Mouse (Mus musculus): ENCODE results near the gene Pogk. TPM values are rescaled to one million over a fixed set of nuclear protein-coding genes. Genes with fewer than 3 reads are reported as not detected.

Pogk gene
- total and polyA plus RNA-seq, 3 experiments = 4.9 to 10.4 (median 7.3) TPM

DNA sequence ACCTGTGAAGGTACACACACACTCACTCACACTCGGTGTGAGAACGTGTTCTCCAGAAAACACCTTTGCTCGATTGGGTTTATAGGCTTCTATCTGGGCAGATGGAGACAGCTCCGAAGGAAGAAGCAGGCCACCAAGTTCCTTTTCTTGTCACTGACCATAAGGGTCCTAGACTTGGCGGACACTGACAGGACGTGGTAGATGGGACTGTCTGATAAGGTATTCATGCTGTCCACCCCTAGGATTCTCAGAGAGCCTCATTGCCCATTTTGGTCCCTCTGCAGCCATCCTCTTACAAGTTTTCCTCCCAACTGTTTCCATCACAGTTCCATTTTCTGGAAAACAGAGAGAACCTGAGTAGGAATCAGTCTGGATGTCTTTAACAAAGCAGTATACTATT is 13.3 kb downstream of the Pogk start:
- in situ Hi-C loops (cut with MboI; ENCODE audit: low pct_ligation_motif_present, low pct_unique_long_range_greater_than_20kb, low sequenced_read_pairs) = loop anchor here (25.0 kb wide), 2 partner anchors 409 to 584 kb away; no protein-coding TSS in a partner anchor
- H3K4me2 ChIP-seq (ENCODE audit: insufficient read depth, low read depth, poor library complexity, severe bottlenecking) = no peak overlapping the region
- no peaks in the 10 kb centered on the region; the same call in 1 of the 2 replicates for H3K79me2 ChIP-seq (replicated peaks; ENCODE audit: control insufficient read depth, extremely low read depth, insufficient read depth, poor library complexity, severe bottlenecking)
- DNase-seq (ENCODE audit: extremely low read depth) = no peak
- H3K27me3 ChIP-seq (replicated peaks) = no peaks in the 10 kb centered on the region
- H3K4me1 ChIP-seq (ENCODE audit: control insufficient read depth in 1 of 2, insufficient read depth in 2 of 2) = no peaks in the 10 kb centered on the region
- no peaks in the 10 kb centered on the region for H3K9me3 ChIP-seq (replicated peaks; ENCODE audit: low read length)
- dilution Hi-C loops (cut with MboI; ENCODE audit: extremely low pct_ligation_motif_present, extremely low pct_unique_long_range_greater_than_20kb, low sequenced_read_pairs) = no loop called here
- no peak overlapping the region for H3K9ac ChIP-seq (ENCODE audit: insufficient read depth, low read depth)
- no peak for TF ChIP-seq PAX5 (IDR thresholded peaks at IDR 0.05; ENCODE audit: low read length)
- TF ChIP-seq CHD2 (IDR thresholded peaks at IDR 0.05; ENCODE audit: low read length) = no peak
- no peak for TF ChIP-seq HCFC1 (IDR thresholded peaks at IDR 0.05; ENCODE audit: low read depth, low read length)
- no peak for TF ChIP-seq GABPA (IDR thresholded peaks at IDR 0.05; ENCODE audit: insufficient replicate concordance, low read depth, low read length)
- TF ChIP-seq NELFE (IDR thresholded peaks at IDR 0.05; ENCODE audit: low read depth, low read length) = no peak
- TF ChIP-seq RAD21 (IDR thresholded peaks at IDR 0.05; ENCODE audit: low read depth, low read length) = no peak
- no peak for TF ChIP-seq IRF4 (IDR thresholded peaks at IDR 0.05; ENCODE audit: low read depth, low read length)
- no peak for TF ChIP-seq ZKSCAN1 (IDR thresholded peaks at IDR 0.05; ENCODE audit: borderline replicate concordance, low read depth, low read length)
- TF ChIP-seq JUN (IDR thresholded peaks at IDR 0.05; ENCODE audit: insufficient read depth, low read depth, low read length) = no peak
- TF ChIP-seq MXI1 (IDR thresholded peaks at IDR 0.05; ENCODE audit: low read depth, low read length) = no peak
- TF ChIP-seq USF1 (IDR thresholded peaks at IDR 0.05; ENCODE audit: low read depth, low read length) = no peak
- TF ChIP-seq ETS1 (conservative IDR thresholded peaks at IDR 0.05; ENCODE audit: low read depth, low read length) = no peak
- no peak for TF ChIP-seq TCF12 (IDR thresholded peaks at IDR 0.05; ENCODE audit: low read depth, low read length)
- TF ChIP-seq E2F4 (IDR thresholded peaks at IDR 0.05; ENCODE audit: insufficient replicate concordance, low read depth, low read length) = no peak
- TF ChIP-seq MYC (IDR thresholded peaks at IDR 0.05; ENCODE audit: low read depth, low read length) = no peak
- TF ChIP-seq TBP (conservative IDR thresholded peaks at IDR 0.05; ENCODE audit: low read depth, low read length) = no peak
- H3K27ac ChIP-seq (ENCODE audit: insufficient read depth, low read depth) = no peak overlapping the region
- peaks cover 50 to 93% of the 10 kb centered on the region in 2 experiments for H3K36me3 ChIP-seq (replicated peaks in 1 of 2; ENCODE audit: control insufficient read depth in 1 of 2, insufficient read depth in 1 of 2, low read length in 1 of 2)
- H3K4me3 ChIP-seq (replicated peaks in 1 of 3; ENCODE audit: low read depth in 2 of 3, low read length in 2 of 3, poor library complexity in 1 of 3) = no peak overlapping the region

- dilution Hi-C loops (cut with MboI; ENCODE audit: extremely low pct_ligation_motif_present, extremely low pct_unique_long_range_greater_than_20kb, low sequenced_read_pairs) = no loop called here
- H3K4me3 ChIP-seq (replicated peaks in 1 of 3; ENCODE audit: low read depth in 2 of 3, low read length in 2 of 3, poor library complexity in 1 of 3) = no peak overlapping the region
- TF ChIP-seq PAX5 (IDR thresholded peaks at IDR 0.05; ENCODE audit: low read length) = no peak
- TF ChIP-seq POLR2A (IDR thresholded peaks at IDR 0.05; ENCODE audit: low read depth, low read length) = no peak
- no peak for TF ChIP-seq RCOR1 (conservative IDR thresholded peaks at IDR 0.05; ENCODE audit: low read depth, low read length)
- no peak for TF ChIP-seq NRF1 (IDR thresholded peaks at IDR 0.05; ENCODE audit: low read depth, low read length)
- no peak for TF ChIP-seq ZC3H11A (IDR thresholded peaks at IDR 0.05; ENCODE audit: low read depth, low read length)
- no peak for TF ChIP-seq EP300 (IDR thresholded peaks at IDR 0.05; ENCODE audit: low read length)
- no peak for TF ChIP-seq JUND (conservative IDR thresholded peaks at IDR 0.05; ENCODE audit: low read depth, low read length)
- no peak for TF ChIP-seq CTCF (conservative IDR thresholded peaks at IDR 0.05 in 1 of 2, IDR thresholded peaks at IDR 0.05 in 1 of 2; ENCODE audit: low read depth in 2 of 2, low read length in 2 of 2)
- TF ChIP-seq GABPA (IDR thresholded peaks at IDR 0.05; ENCODE audit: insufficient replicate concordance, low read depth, low read length) = no peak
- no peak for TF ChIP-seq POLR2AphosphoS2 (IDR thresholded peaks at IDR 0.05; ENCODE audit: low read depth, low read length)
- no peak for TF ChIP-seq TCF12 (IDR thresholded peaks at IDR 0.05; ENCODE audit: low read depth, low read length)
- no peak overlapping the region for H3K27ac ChIP-seq (ENCODE audit: insufficient read depth, low read depth)
- H3K27me3 ChIP-seq (replicated peaks) = no peaks in the 10 kb centered on the region
- H3K9me3 ChIP-seq (replicated peaks; ENCODE audit: low read length) = no peaks in the 10 kb centered on the region
- no peak overlapping the region for H3K9ac ChIP-seq (ENCODE audit: insufficient read depth, low read depth)
- no peak for DNase-seq (ENCODE audit: extremely low read depth)
- peaks cover 53 to 95% of the 10 kb centered on the region in 2 experiments for H3K36me3 ChIP-seq (replicated peaks in 1 of 2; ENCODE audit: control insufficient read depth in 1 of 2, insufficient read depth in 1 of 2, low read length in 1 of 2)
- H3K79me2 ChIP-seq (replicated peaks; ENCODE audit: control insufficient read depth, extremely low read depth, insufficient read depth, poor library complexity, severe bottlenecking) = no peaks in the 10 kb centered on the region; the same call in 1 of the 2 replicates
- in situ Hi-C loops (cut with MboI; ENCODE audit: low pct_ligation_motif_present, low pct_unique_long_range_greater_than_20kb, low sequenced_read_pairs) = loop anchor here (25.0 kb wide), 2 partner anchors 408 to 583 kb away; no protein-coding TSS in a partner anchor
- H3K4me1 ChIP-seq (ENCODE audit: control insufficient read depth in 1 of 2, insufficient read depth in 2 of 2) = no peaks in the 10 kb centered on the region
- no peak overlapping the region for H3K4me2 ChIP-seq (ENCODE audit: insufficient read depth, low read depth, poor library complexity, severe bottlenecking)
These were observed 14.0 kb downstream of the Pogk start for GRCm38 (mm10) chr1:166395661-166396060.

Measured in CH12.LX (cell line).